Mouse (Mus musculus) liver, embryonic 14.5 days (tissue): ENCODE data around the gene Aip.

Experiments
- CTCF ChIP-seq: IDR thresholded peaks from 2 replicates; pipeline ENCODE4 v1.5.1; 2016; ENCODE audit warnings: antibody characterized with exemption, low read depth, control low read depth
- EP300 ChIP-seq: IDR thresholded peaks from 2 replicates; pipeline ENCODE4 v1.6.1; 2016; ENCODE audit warnings: antibody characterized with exemption, low read depth

GRCm38 (mm10) chr19:4166678-4167476, 41.2 kb upstream of the Aip start:
- no peak for TF ChIP-seq CTCF
- TF ChIP-seq EP300, result no peak
